Mouse (Mus musculus): Measurements from ENCODE around the gene Foxd1.

The Foxd1 gene

DNA sequence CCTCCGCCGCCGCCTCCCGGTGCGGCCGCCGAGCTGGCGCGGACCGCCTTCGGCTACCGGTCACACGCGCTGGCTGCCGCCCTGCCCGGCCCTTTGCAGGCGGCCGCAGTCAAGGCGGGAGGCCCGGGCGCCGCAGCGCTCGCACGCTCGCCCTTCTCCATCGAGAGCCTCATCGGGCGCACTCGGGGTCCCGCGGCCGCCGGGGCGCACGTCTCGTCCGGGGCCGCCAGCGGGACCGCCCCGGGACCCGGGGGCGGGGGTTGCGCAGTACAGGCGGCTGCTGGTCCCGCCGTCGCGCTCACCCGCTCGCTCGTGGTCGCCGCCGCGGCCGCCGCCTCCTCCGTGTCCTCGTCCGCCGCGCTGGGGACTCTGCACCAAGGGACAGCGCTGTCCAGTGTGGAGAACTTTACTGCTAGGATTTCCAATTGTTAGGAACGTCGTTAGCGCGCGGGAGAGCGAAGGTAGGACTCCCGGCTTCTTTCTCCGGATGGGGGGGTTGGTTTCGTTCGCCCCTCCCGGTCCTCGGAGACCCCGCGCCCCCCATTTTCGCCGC lies 1.6 kb downstream of the Foxd1 start:
- DNase-seq (ENCODE audit: low spot score in 2 of 2) = no peak

DNA sequence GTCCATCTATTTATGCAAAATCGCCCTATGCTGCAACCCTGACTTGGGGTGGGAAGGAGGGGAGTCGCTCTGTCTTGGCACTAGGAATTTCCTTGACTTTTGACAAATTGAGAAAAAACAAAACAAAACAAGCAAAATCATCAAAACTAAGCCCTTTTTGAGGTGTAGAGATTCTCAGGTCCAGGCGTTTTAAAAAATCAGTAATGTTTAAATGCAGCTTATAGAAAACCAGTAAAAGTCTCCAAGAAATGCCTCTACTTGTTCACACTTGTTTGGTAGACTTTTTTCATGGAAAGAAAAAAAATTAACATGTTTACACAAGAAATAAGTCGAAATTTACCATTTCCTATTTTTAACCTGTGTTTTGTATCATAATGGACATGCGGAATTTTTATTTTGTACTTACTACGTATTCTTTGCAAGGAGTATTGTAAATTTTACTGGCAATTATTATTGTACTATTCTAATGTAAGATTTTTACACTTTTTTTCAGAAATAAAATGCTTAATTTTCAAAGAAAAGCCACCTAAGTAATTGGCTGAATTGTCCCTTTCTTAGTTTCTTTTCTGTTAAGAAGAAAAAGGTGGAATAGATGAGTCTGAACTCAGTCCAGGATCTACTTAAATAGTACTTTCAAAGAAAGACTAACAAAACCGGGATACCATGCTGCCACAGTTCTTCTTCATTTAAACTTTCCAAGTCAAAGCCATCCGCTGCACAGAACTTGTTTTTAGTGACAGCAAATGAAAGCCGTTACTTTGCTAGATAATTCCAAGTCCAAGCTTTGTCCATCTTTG lies 2.3 kb downstream of the Foxd1 start:
- DNase-seq (ENCODE audit: low spot score in 2 of 2) = no peak

DNA sequence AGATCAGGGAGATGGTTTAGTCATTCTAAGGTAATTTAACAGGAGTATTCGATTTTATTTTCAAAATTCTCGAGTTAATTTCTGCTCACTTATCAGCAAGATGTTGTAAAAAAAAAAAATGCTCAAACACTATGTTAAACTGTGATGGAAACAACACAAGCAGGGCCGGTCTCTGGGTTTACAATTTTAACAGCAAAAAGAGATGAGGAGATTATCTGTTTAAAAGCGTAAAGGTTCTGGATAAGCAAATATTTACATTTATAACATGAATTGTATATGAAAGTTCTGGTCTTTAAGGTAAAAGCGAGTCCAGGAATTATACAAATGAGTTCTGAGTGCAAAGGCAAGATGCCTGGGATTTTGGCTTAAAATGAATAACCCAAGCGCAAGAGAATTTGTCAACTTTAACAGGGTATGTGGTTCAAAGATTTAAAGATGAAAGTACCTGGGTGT lies 3.0 kb downstream of the Foxd1 start:
- no peak for DNase-seq (ENCODE audit: low spot score in 2 of 2)

DNA sequence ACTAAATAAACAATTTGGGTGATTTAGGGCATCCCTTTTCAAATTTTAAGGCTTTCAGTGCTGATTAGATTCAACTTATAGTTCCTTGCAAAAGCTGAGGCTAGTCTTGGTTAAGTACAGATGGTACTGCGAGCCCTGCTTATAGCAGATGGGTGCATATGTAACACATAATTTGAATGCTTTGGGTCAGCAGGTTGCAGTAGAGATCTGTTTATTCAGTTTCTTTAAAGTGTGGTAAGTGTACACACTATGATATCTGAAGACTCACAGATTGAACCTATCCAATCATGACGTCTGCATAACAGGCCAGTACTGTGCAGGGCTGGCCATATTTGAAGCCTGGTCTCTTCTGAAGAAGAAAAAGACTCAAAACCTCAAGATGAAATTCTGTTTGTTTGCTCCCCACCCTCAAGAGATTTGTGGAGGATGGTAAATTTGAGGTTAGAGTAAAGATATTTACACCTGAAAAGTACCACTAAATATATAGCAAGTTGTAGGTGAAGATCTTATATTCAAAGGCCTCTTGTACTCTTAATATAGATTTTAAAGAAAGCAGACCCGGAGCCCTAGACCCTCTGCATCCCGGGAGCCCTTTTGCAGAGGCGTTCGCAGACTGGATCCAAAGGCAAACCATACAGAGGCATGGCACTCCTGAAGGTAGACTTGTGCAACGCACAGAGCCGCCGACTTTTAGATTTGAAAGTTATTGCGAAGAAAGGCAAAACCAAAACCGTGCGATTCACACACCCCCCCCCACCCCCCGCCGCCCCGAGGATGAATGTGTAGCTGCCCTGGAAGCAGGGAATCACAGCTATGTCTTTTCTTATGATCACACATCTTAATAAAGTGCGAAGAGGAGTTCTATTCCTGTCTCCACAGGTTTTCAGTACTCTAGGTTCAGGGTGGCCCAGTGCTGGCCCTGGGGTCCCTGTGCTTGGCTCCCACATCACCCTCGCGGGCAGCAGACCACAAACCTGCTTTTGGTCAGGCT lies 3.7 kb downstream of the Foxd1 start:
- no peak for DNase-seq (ENCODE audit: low spot score in 2 of 2)

DNA sequence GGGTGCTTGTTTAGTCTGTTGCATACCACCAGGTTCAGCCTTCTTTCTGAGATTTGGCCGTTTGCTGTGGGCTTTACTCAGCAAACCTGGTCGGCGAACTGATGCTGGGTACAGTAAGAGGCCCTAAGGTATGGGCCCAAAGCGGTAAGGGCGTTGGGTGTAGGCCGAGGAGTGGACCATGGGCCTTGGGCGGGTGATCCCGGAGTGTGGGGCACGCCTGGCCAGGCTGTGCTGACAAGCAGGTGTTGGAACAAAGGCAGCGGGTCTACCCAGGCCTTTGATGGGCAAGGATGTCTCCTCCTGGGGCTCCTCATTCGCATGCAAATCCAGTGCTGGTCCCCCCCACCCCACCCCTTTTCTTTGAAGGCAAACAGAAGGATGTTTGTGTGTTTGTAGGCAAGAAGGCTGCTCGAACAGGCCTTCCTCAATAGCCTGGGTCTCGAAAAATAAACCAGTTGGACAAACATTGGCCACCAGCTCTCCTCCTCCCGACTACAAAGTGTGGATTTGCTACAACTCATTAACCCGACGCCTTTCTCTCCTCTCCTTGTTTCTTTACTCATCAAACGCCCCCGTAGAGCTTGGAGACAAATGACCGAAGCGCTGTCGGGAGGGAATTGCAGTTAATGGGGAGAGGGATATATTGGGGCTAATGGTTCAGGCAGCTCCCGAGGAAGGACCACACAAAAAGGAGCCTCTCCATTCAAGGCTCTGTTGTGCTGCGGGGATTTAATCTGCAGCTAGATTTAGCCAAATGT lies 4.6 kb downstream of the Foxd1 start:
- no peak for DNase-seq (ENCODE audit: low spot score in 2 of 2)

DNA sequence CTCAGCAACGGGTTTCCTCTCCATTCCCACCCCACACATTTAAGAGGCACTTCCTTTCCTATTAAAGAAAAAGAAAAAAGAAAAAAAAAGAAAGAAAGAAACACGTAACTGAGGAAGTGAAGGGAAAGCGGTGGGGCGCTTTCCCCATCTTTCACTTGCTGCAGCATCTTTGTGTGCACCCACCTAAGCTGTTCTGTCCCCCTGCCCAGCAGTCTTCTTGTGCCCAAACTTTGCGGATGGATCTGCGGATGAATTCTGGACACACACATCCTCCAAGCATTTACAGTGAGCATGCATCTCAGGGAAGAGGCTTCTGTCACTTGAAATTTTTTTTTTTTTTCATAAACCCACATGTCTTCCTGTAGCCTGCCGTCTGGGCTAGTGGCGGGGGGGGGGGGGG lies 5.3 kb downstream of the Foxd1 start:
- no peak for DNase-seq (ENCODE audit: low spot score in 2 of 2)

DNA sequence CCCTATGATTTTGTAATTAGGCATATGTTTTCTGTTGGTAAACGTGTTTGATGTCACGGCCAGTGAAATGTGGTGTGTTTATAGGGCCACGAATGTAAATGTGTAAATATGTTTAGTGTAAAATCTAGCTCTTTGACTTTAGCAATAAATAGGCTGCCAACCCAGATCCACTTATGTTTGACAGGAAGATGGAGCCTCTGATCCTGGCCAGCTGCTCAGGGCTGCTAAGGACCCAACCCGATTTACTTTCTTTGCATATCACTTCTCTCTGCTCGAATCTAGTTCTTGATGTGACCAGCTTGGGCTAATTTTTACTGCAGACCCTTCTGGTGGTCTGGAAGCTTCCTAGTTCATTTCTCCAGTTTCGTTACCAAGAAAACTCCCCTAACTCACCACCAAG lies 6.3 kb downstream of the Foxd1 start:
- DNase-seq (ENCODE audit: low spot score in 2 of 2) = no peak

DNA sequence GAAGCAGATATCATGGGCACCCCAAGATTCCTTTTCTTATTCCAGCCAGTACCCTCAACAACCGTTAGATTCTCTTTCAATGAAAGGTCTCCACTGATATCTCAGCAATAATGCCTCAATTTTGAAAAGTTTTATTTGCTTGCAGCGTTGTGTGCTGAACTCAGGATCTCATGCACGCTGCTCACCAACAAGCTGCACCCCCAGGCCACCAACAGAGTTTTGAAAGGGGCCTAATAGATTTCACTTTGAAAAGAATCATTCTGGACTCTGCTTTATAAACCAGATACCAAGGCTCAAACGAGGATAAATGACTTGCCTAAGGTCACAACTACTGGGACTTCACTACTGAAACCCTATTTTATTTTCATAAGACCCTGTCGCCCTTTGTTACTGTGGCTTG lies 7.1 kb downstream of the Foxd1 start:
- no peak for DNase-seq (ENCODE audit: low spot score in 2 of 2)

DNA sequence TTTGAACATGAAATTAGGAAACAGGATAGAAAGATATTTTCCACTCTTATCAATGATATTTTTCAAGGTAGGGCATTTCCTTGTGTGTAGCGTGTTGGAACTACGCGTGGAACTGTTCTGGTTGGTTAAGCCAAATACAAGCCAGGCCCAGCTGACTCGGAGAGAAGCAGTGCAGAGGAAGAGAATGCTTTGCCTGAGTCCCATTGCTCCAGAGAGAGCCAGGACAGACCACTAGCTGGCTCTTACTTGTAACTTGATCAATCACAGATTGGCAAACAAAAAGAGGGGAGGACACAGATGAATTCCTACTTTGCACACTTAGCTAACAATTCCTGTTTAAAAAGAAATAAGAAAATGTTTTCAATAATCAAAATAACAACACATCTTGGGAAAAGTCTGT lies 9.0 kb downstream of the Foxd1 start:
- no peak for DNase-seq (ENCODE audit: low spot score in 2 of 2)

DNA sequence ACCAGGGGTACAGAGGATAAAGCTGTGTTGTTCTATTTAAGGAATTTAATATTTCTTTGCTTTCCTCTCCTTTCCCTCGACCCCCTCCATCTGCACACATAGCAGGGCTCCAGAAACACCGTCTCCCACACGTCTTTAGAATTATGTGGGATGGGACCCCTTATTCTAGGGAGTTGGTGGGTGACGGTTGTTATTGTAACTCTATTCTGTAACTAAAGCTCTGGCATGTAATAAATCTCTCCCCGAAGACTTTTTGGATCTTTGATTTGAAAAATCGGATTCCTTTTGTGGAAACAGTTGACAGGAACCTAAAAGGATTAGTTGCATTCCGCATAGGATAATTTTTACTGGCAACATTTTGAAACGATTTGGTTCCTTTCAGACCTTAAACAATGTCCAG lies 11.0 kb downstream of the Foxd1 start:
- no peak for DNase-seq (ENCODE audit: low spot score in 2 of 2)

DNA sequence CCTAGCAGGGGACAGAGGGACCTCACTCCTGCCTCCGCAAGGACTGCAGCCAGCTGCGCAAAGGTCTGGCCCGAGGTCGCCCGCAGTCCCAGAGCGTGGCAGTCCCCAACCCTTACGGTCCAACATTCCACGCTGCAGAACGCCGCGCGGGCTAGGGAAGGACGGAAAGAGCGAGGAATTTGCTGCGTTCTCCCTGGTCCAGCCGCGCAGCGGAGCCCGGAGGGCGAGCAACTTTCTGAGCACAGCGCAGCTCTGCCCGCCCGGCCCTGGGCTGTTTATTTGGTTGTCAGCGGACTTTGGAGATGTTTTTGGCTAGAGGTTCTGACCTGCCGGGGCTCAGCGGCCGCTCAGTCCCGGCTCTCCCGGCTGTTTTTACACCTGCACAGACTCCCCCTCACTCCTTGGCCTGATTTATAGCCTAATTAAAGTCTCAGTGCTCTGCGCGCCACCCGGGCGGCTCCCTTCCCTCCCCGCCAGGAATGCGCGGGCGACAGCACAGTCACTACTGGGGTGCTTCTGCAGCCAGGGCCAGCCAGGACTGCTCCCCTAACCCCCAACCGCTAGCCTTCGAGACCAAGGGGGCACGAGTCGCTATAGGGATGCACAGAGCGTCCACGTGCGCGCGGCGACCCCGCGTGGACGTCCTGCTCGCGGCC lies 11.9 kb downstream of the Foxd1 start:
- no peak for DNase-seq (ENCODE audit: low spot score in 2 of 2)

DNA sequence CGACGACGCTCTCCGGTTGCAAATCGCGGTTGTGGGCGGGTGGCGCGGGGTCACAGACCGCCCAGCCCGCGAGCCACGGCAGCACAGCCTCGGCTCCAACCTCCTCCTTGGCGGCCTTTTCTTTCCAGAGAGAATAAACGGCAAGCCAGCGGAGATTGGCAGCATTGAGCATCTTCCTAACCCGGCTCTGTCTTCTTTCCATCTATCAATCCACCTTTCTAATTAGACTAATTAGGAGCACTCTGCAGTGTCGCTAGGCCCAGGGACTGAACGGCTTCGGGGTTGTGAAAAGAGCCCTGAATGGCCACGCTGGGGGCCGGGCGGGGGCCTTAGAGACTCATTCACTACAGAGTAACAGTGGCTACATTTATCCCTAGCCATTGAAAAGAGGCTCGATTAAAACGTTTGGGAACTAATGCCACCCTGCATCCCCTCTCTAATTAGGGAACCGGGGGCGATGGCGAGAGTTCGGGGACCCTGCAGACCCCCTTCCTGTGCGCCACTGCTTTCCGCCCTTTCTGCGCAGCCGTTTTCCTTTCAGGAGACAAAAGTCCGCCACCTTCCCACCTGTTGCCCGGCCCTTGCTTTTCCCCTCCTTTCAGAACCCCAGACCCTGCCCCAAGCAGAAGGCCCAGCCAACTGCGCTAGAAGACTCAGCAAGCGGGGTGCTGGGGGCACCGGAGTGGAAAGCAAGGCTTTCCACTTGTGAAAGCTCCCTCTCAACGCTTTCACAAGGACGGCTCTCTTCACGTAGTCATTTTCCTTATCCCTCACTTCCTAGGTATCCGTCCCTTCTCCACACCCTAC lies 12.6 kb downstream of the Foxd1 start:
- no peak for DNase-seq (ENCODE audit: low spot score in 2 of 2)

DNA sequence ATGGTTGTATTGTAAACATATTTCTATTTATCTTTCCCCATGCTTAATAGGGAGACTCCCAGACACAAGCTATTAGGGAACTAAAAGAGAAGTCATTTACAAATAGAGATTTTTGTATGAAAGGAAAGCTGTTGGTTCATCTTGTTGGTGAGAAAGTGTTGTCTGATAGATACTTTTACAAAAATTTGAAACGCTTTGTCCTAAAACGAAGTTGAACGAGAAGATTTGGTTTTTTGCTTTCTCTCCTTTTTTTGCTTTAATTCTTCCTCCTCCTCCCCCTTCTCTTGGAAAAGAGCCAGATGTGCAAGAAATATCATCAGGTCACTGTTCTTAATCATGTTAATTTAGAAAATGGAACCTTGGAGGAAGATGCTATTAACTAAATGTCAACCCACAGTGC lies 13.6 kb downstream of the Foxd1 start:
- DNase-seq (ENCODE audit: low spot score in 2 of 2) = no peak

DNA sequence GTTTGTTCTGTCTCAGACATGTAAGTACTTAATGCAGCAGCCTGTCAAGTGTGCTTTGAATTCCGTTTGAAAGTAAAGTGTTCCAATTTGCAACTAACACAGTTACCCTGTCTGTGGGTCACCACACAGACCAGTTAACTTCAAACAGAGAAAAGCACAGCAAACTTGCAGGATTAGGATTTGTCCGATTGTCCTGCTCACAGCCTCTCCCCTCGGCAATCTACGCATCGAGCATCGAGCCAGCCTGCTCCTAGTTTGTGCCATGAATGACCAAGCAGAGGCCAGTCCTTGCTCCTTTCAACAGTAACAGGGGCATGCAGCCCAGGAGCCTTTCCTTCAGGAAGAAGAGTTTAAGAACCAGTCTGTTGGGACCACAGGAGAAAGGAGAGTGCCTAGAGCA lies 15.0 kb downstream of the Foxd1 start:
- DNase-seq (ENCODE audit: low spot score in 2 of 2) = no peak

DNA sequence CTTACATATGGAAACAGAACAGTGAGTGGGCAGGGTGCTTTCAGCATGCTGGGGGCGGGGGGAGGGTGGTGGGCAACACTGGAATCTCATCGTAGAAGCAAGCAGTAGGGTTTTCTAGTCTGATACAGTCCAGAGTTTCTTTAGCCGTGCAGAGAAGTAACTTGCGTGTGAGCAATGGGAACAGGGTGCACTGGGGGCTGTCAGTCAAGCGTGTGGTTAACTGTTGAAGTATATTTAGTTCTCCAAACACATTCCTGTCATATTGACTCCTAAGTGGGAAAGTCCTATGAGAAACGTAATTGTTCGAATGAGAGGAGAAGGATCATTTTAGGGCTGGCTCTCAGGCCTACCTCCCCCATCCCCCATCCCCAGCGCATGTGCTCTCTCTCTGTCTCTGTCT lies 20.5 kb downstream of the Foxd1 start:
- no peak for DNase-seq (ENCODE audit: low spot score in 2 of 2)

DNA sequence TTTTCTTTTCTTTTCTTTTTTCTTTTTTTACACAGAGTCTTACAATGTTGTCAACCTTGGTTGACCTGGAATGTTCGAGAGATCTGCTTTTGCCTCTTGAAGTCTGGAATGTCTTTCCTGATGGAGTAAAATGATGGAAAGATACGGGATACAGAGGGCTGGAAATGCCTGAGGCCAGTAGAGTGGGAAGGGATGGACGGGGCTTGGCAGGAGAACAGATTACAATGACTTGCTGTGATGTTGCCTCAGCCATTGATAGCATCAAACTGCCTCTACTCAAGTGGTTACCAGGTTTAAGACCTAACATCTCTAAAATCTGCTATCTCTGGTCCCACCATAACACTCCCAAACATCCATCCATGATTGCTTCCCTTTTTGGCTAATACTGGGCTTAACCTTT lies 20.9 kb downstream of the Foxd1 start:
- no peak for DNase-seq (ENCODE audit: low spot score in 2 of 2)

DNA sequence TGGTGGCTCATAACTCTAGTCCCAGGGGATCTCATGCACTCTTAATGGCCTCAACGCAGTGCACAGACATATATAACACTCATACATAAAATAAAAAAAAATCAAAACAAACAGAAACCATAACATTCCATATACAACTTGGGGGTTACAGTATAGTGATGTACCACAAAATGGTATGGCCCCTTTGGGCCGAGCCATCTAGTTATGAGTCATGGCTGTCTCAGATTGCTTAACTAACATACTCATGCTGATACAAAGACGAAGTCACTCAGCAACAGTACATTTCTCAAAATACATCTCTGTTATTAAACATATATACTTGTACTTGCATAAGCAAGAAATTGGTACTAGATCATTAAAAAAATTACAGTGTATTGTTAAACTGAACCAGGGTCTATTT lies 23.7 kb downstream of the Foxd1 start:
- DNase-seq (ENCODE audit: low spot score in 2 of 2) = no peak

DNA sequence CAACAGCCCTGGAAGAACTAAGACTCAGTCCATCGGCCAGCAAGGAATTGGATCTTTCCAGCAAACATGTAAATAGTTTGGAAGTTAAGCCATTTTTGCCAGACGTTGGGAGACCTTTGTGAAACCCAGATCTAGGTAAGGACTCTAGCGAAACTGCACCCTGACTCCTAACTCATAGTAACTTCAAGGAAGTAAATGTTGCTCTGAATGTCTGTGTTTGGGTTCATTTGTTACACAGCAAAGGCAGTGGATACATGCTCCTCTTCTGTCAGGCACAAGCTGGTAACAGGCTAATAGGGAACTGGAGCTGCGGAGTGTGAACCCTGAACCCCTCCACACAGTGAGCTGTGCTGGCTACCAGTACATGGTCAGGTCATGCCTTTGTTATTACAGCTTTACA lies 28.7 kb downstream of the Foxd1 start:
- no peak for DNase-seq (ENCODE audit: low spot score in 2 of 2)

DNA sequence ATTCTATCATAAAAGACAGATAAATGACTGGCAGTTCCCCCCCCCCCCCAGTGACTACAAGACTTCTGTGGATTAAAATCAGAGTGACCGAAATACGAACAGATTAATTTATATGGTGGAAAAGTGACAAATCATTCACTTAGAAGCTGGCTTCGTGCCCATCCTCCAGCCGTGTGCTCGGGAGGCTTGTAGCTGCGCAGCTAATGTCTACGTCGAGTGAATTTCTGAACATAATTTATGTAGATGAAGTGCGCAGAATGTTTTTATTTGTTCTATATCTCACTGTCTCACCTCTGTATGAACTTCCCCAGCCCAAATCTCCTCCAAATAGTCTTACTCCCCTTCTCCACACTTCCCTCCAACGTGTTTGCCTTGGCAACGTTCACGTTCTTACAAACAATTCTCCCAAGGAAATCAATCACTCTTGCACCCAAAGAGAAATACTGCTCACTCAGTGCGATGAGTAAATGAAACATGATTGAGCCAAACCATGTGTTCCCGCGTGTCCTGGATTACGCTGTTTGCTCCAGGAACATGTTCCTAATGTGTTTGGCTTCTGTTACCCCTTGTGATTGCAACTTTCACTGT lies 30.0 kb downstream of the Foxd1 start:
- no peak for DNase-seq (ENCODE audit: low spot score in 2 of 2)

DNA sequence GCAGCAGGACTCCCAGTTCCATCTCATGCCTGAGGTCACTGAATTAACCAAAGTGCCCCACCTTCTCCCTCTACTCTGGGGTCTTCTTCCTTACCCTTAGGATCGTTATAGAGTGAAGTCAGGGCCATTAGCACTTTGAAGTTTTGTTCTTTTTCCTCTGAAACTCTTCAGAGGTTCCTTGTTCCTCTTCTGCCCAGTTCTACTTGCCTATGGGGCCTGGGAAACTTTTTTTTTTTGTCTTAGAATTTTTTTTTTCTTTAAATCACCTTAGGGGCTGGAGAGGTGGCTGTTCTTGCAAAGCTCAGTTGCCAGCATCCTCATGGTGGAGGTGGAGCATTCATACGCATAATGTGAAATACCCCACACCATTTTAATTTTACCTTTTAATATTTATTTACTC lies 31.8 kb downstream of the Foxd1 start:
- no peak for DNase-seq (ENCODE audit: low spot score in 2 of 2)

Measured in frontal cortex, postnatal 36 days (tissue).